Mouse (Mus musculus) embryonic facial prominence, embryonic 14.5 days (tissue): ENCODE results near the gene Megf6. TPM values are rescaled to one million over a fixed set of nuclear protein-coding genes. Genes with fewer than 3 reads are reported as not detected.
A peak's percentile ranks its signal among the peaks of the same experiment; 100 is the strongest.

Experiments
- ATAC-seq: fragments of 200-750 bp; cut with Nextera tagmentation; 2 replicates; pipeline ENCODE4 v1.8.0; 2017; ENCODE audit warnings: low read depth, moderate number of reproducible peaks, moderate TSS enrichment
- DNase-seq: peaks from one replicate; pipeline ENCODE4 v3.0.0-alpha.2; 2015; ENCODE audit warnings: low spot score
- H3K27ac ChIP-seq: fragments of 300-500 bp; sonication (generic); replicated peaks from 2 replicates; pipeline ENCODE4 v1.5.1; 2014; ENCODE audit warnings: low read depth, mild to moderate bottlenecking, low read length, moderate library complexity
- H3K27me3 ChIP-seq: fragments of 300-500 bp; sonication (generic); replicated peaks from 2 replicates; pipeline ENCODE4 v1.6.1; 2014; ENCODE audit warnings: low read length; ENCODE audit not compliant: control insufficient read depth, insufficient read depth
- H3K36me3 ChIP-seq: fragments of 300-500 bp; sonication (generic); 2 replicates; pipeline ENCODE4 v1.6.1; 2014; ENCODE audit warnings: low read length, mixed read lengths; ENCODE audit not compliant: control insufficient read depth, insufficient read depth
- H3K4me1 ChIP-seq: fragments of 300-500 bp; sonication (generic); 2 replicates; pipeline ENCODE4 v1.6.1; 2014; ENCODE audit warnings: antibody characterized with exemption, low read length; ENCODE audit not compliant: control insufficient read depth, insufficient read depth
- H3K4me2 ChIP-seq: fragments of 300-500 bp; sonication (generic); 2 replicates; pipeline ENCODE4 v1.6.1; 2014; ENCODE audit warnings: low read depth, mild to moderate bottlenecking, low read length, moderate library complexity, mixed read lengths
- H3K4me3 ChIP-seq: fragments of 300-500 bp; sonication (generic); 2 replicates; pipeline ENCODE4 v1.5.1; 2014; ENCODE audit warnings: low read depth, mild to moderate bottlenecking, low read length
- H3K9ac ChIP-seq: fragments of 300-500 bp; sonication (generic); 2 replicates; pipeline ENCODE4 v1.6.1; 2014; ENCODE audit warnings: low read depth, mild to moderate bottlenecking, low read length, moderate library complexity, mixed read lengths
- H3K9me3 ChIP-seq: fragments of 300-500 bp; sonication (generic); 2 replicates; pipeline ENCODE4 v1.6.1; 2016; ENCODE audit warnings: low read length; ENCODE audit not compliant: control insufficient read depth
- WGBS: fragments of 180-500 bp; shearing (Covaris S2); extraction: QIAGEN DNeasy Blood & Tissue Kit; methylation state at CpG from one replicate; pipeline ENCODE4 v1.1.7; 2014; 5-methylcytosine and 5-hydroxymethylcytosine counted together
- polyA plus RNA-seq: library from polyadenylated mRNA; unstranded; fragments of >200 nt; fragmentation: Nextera tagmentation; extraction: Ambion mirVana; gene quantifications from 2 replicates; pipeline ENCODE4 v1.2.1, GENCODE M21; 2014

Gene Megf6
- polyA plus RNA-seq, 1 experiment from 2014 or later = 91.2 TPM

GRCm38 (mm10) chr4:154245342-154245741 is 74.8 kb downstream of the Megf6 start:
- H3K4me1 ChIP-seq = peaks cover 44% of the 10 kb centered on the region

GRCm38 (mm10) chr4:154246115-154247040 is 75.8 kb downstream of the Megf6 start:
- ATAC-seq (peak; percentile 47; the same call in 1 of the 2 replicates), DNase-seq (peak; percentile 66)
- H3K9ac ChIP-seq = no peak overlapping the region
- peaks cover 44% of the 10 kb centered on the region for H3K4me1 ChIP-seq
- peak overlapping the region; percentile 12; the same call in 1 of the 2 replicates for H3K4me3 ChIP-seq
- peaks cover 22% of the 10 kb centered on the region; the same call in 1 of the 2 replicates for H3K36me3 ChIP-seq
- 15% methylated on average over 11 of the region's 19 CpGs for WGBS
- peak overlapping the region; percentile 83; the same call in 1 of the 2 replicates for H3K27ac ChIP-seq
- H3K9me3 ChIP-seq = no peaks in the 10 kb centered on the region
- peak overlapping the region; percentile 39 for H3K4me2 ChIP-seq
- H3K27me3 ChIP-seq = no peaks in the 10 kb centered on the region

More at GRCm38 (mm10) chr4:154245342-154245741, 74.8 kb downstream of the Megf6 start:
- Histone ChIP-seq H3K4me3 (no peak overlapping the region), H3K27ac (peak overlapping the region; percentile 54), H3K9me3 (no peaks in the 10 kb centered on the region), H3K27me3 (no peaks in the 10 kb centered on the region), H3K4me2 (no peak overlapping the region), H3K9ac (no peak overlapping the region), H3K36me3 (peaks cover 16% of the 10 kb centered on the region; the same call in 1 of the 2 replicates)
- DNase-seq (peak; percentile 76), ATAC-seq (no peak)
- WGBS = 52% methylated on average over 7 of the region's 7 CpGs

- Histone ChIP-seq H3K4me1 (peaks cover 44% of the 10 kb centered on the region), H3K27ac (peak overlapping the region; percentile 83)
These were observed 76.9 kb downstream of the Megf6 start for GRCm38 (mm10) chr4:154247207-154248091.

GRCm38 (mm10) chr4:154248092-154248805 is 77.7 kb downstream of the Megf6 start:
- H3K4me1 ChIP-seq = peaks cover 44% of the 10 kb centered on the region
- DNase-seq = peak; percentile 74
- peak; percentile 38 for ATAC-seq
- no peak overlapping the region for H3K4me3 ChIP-seq
- H3K9me3 ChIP-seq = no peaks in the 10 kb centered on the region
- no peak overlapping the region for H3K4me2 ChIP-seq
- peak overlapping the region; percentile 83 for H3K27ac ChIP-seq
- 40% methylated on average over 19 of the region's 21 CpGs for WGBS
- no peaks in the 10 kb centered on the region for H3K27me3 ChIP-seq
- H3K36me3 ChIP-seq = peaks cover 25% of the 10 kb centered on the region; the same call in 1 of the 2 replicates
- H3K9ac ChIP-seq = peak overlapping the region; percentile 42; the same call in 1 of the 2 replicates

More at GRCm38 (mm10) chr4:154247207-154248091, 76.9 kb downstream of the Megf6 start:
- ATAC-seq = peak; percentile 16
- H3K4me2 ChIP-seq = no peak overlapping the region; the same call in 1 of the 2 replicates
- no peaks in the 10 kb centered on the region for H3K9me3 ChIP-seq
- no peak overlapping the region for H3K4me3 ChIP-seq
- peaks cover 22% of the 10 kb centered on the region; the same call in 1 of the 2 replicates for H3K36me3 ChIP-seq
- peak; percentile 73 for DNase-seq
- 15% methylated on average over 21 of the region's 22 CpGs for WGBS
- no peaks in the 10 kb centered on the region for H3K27me3 ChIP-seq
- peak overlapping the region; percentile 42 for H3K9ac ChIP-seq

- DNase-seq (no peak), ATAC-seq (no peak)
- Histone ChIP-seq H3K27ac (no peak overlapping the region; the same call in 1 of the 2 replicates), H3K4me2 (no peak overlapping the region), H3K4me3 (no peak overlapping the region), H3K36me3 (peaks cover 24% of the 10 kb centered on the region; the same call in 1 of the 2 replicates), H3K9ac (no peak overlapping the region), H3K27me3 (no peaks in the 10 kb centered on the region), H3K9me3 (no peaks in the 10 kb centered on the region), H3K4me1 (peaks cover 44% of the 10 kb centered on the region)
- WGBS = 62% methylated on average over 8 of the region's 8 CpGs
These were observed 78.8 kb downstream of the Megf6 start for GRCm38 (mm10) chr4:154249316-154249715.

GRCm38 (mm10) chr4:154252537-154253255 is 82.2 kb downstream of the Megf6 start:
- Histone ChIP-seq H3K9me3 (no peaks in the 10 kb centered on the region), H3K36me3 (peaks cover 38% of the 10 kb centered on the region), H3K4me1 (peaks cover 12% of the 10 kb centered on the region), H3K4me3 (no peak overlapping the region), H3K27me3 (no peaks in the 10 kb centered on the region), H3K9ac (no peak overlapping the region), H3K27ac (no peak overlapping the region), H3K4me2 (no peak overlapping the region)
- ATAC-seq (no peak), DNase-seq (no peak)
- 87% methylated on average over 20 of the region's 20 CpGs for WGBS

- ATAC-seq = peak; percentile 62; the same call in 1 of the 2 replicates
These were observed 90.2 kb downstream of the Megf6 start for GRCm38 (mm10) chr4:154260755-154261154.

More at GRCm38 (mm10) chr4:154260755-154261154, 90.2 kb downstream of the Megf6 start:
- Histone ChIP-seq H3K4me2 (no peak overlapping the region), H3K4me3 (no peak overlapping the region), H3K36me3 (peaks cover 40% of the 10 kb centered on the region), H3K27ac (peak overlapping the region; percentile 55; the same call in 1 of the 2 replicates), H3K27me3 (no peaks in the 10 kb centered on the region), H3K9me3 (no peaks in the 10 kb centered on the region), H3K9ac (no peak overlapping the region), H3K4me1 (no peaks in the 10 kb centered on the region)
- DNase-seq = peak; percentile 60
- WGBS = 39% methylated on average over 5 of the region's 5 CpGs
